Mouse (Mus musculus) limb, embryonic 11.5 days (tissue): Measurements from ENCODE around the gene Ggt6. TPM values are rescaled to one million over a fixed set of nuclear protein-coding genes. Genes with fewer than 3 reads are reported as not detected.

Experiments used
- ATAC-seq: fragments of 200-750 bp; cut with Nextera tagmentation; 2 replicates; pipeline ENCODE4 v1.8.0; 2017; ENCODE audit warnings: low read depth; ENCODE audit not compliant: insufficient number of reproducible peaks, low FRiP score, low TSS enrichment
- DNase-seq: peaks from one replicate; pipeline ENCODE4 v3.0.0-alpha.2; 2015; ENCODE audit warnings: low spot score
- H3K27ac ChIP-seq: fragments of 300-500 bp; sonication (generic); replicated peaks from 2 replicates; pipeline ENCODE4 v1.5.1; 2014; ENCODE audit warnings: low read depth, mild to moderate bottlenecking, low read length
- H3K27me3 ChIP-seq: fragments of 300-500 bp; sonication (generic); 2 replicates; pipeline ENCODE4 v1.6.1; 2014; ENCODE audit warnings: mild to moderate bottlenecking, low read length, mixed read lengths; ENCODE audit not compliant: control insufficient read depth, insufficient read depth
- H3K36me3 ChIP-seq: fragments of 300-500 bp; sonication (generic); 2 replicates; pipeline ENCODE4 v1.6.1; 2014; ENCODE audit warnings: mild to moderate bottlenecking, low read length, moderate library complexity, mixed read lengths; ENCODE audit not compliant: control insufficient read depth, insufficient read depth
- H3K4me1 ChIP-seq: fragments of 300-500 bp; sonication (generic); 2 replicates; pipeline ENCODE4 v1.6.1; 2014; ENCODE audit warnings: low read length, mixed read lengths; ENCODE audit not compliant: control insufficient read depth, insufficient read depth
- H3K4me2 ChIP-seq: fragments of 300-500 bp; sonication (generic); 2 replicates; pipeline ENCODE4 v1.6.1; 2014; ENCODE audit warnings: low read depth, mild to moderate bottlenecking, moderate library complexity; ENCODE audit not compliant: severe bottlenecking
- H3K4me3 ChIP-seq: fragments of 300-500 bp; sonication (generic); 2 replicates; pipeline ENCODE4 v1.5.1; 2014; ENCODE audit warnings: low read depth, low read length
- H3K9ac ChIP-seq: fragments of 300-500 bp; sonication (generic); 2 replicates; pipeline ENCODE4 v1.6.1; 2014; ENCODE audit warnings: mild to moderate bottlenecking, low read length
- H3K9me3 ChIP-seq: fragments of 300-500 bp; sonication (generic); 2 replicates; pipeline ENCODE4 v1.6.1; 2016; ENCODE audit warnings: low read length; ENCODE audit not compliant: control insufficient read depth
- WGBS: fragments of 180-500 bp; shearing (Covaris S2); extraction: QIAGEN DNeasy Blood & Tissue Kit; methylation state at CpG from one replicate; pipeline ENCODE4 v1.1.7; 2014; 5-methylcytosine and 5-hydroxymethylcytosine counted together
- polyA plus RNA-seq: library from polyadenylated mRNA; unstranded; fragments of >200 nt; fragmentation: Nextera tagmentation; extraction: Ambion mirVana; gene quantifications from 2 replicates; pipeline ENCODE4 v1.2.1, GENCODE M21; 2014

Gene Ggt6
- not detected in 2 replicates for polyA plus RNA-seq

- H3K9me3 ChIP-seq = no peaks in the 10 kb centered on the region
- DNase-seq (no peak), ATAC-seq (no peak; the same call in 1 of the 2 replicates)
- no peak within 1 kb of the TSS for H3K4me3 ChIP-seq
- no peak within 1 kb of the TSS for H3K4me2 ChIP-seq
- H3K27me3 ChIP-seq = no peaks in the 10 kb centered on the region
- 63% methylated on average over 11 of the region's 11 CpGs for WGBS
- H3K27ac ChIP-seq = no peak within 1 kb of the TSS
- no peaks in the 10 kb centered on the region for H3K36me3 ChIP-seq
- no peaks in the 10 kb centered on the region for H3K4me1 ChIP-seq
- no peak within 1 kb of the TSS for H3K9ac ChIP-seq
Observed at GRCm38 (mm10) chr11:72434963-72435693, at the start of gene Ggt6. Gene Ggt6, plus strand, starts transcription at chr11:72435526.

GRCm38 (mm10) chr11:72388113-72388529 lies 47.2 kb upstream of the Ggt6 start:
- ATAC-seq (peak; percentile 57; the same call in 1 of the 2 replicates), DNase-seq (no peak)
- Histone ChIP-seq H3K27me3 (no peaks in the 10 kb centered on the region), H3K4me3 (no peak overlapping the region), H3K4me2 (no peak overlapping the region), H3K9me3 (no peaks in the 10 kb centered on the region), H3K4me1 (0 out of 2 replicates have a peak, but pooled peaks cover 4% of the 10 kb centered on the region), H3K36me3 (no peaks in the 10 kb centered on the region), H3K27ac (no peak overlapping the region), H3K9ac (no peak overlapping the region)
- 70% methylated on average over 6 of the region's 6 CpGs for WGBS

GRCm38 (mm10) chr11:72389407-72390142 lies 45.8 kb upstream of the Ggt6 start:
- WGBS = 86% methylated on average over 7 of the region's 7 CpGs
- H3K27ac ChIP-seq = no peak overlapping the region
- H3K9ac ChIP-seq = no peak overlapping the region
- no peaks in the 10 kb centered on the region for H3K27me3 ChIP-seq
- DNase-seq (no peak), ATAC-seq (no peak)
- H3K9me3 ChIP-seq = no peaks in the 10 kb centered on the region
- no peaks in the 10 kb centered on the region for H3K36me3 ChIP-seq
- H3K4me2 ChIP-seq = no peak overlapping the region
- H3K4me1 ChIP-seq = 0 out of 2 replicates have a peak, but pooled peaks cover 4% of the 10 kb centered on the region
- H3K4me3 ChIP-seq = no peak overlapping the region

GRCm38 (mm10) chr11:72391181-72391580 lies 44.1 kb upstream of the Ggt6 start:
- DNase-seq (no peak), ATAC-seq (no peak)
- Histone ChIP-seq H3K4me3 (no peak overlapping the region), H3K27me3 (no peaks in the 10 kb centered on the region), H3K4me1 (peaks cover 7% of the 10 kb centered on the region; the same call in 1 of the 2 replicates), H3K4me2 (no peak overlapping the region), H3K9me3 (no peaks in the 10 kb centered on the region), H3K36me3 (no peaks in the 10 kb centered on the region), H3K27ac (no peak overlapping the region), H3K9ac (no peak overlapping the region)
- 94% methylated on average over 13 of the region's 13 CpGs for WGBS

GRCm38 (mm10) chr11:72393243-72393642 lies 42.1 kb upstream of the Ggt6 start:
- no peaks in the 10 kb centered on the region for H3K27me3 ChIP-seq
- 80% methylated on average over 3 of the region's 3 CpGs for WGBS
- ATAC-seq = no peak
- no peak for DNase-seq
- no peaks in the 10 kb centered on the region for H3K36me3 ChIP-seq
- no peak overlapping the region for H3K4me2 ChIP-seq
- no peaks in the 10 kb centered on the region for H3K9me3 ChIP-seq
- no peak overlapping the region for H3K9ac ChIP-seq
- peaks cover 5% of the 10 kb centered on the region; the same call in 1 of the 2 replicates for H3K4me1 ChIP-seq
- no peak overlapping the region for H3K4me3 ChIP-seq
- no peak overlapping the region for H3K27ac ChIP-seq

- H3K9me3 ChIP-seq = no peaks in the 10 kb centered on the region
- no peak overlapping the region for H3K4me2 ChIP-seq
- ATAC-seq (no peak), DNase-seq (no peak)
- H3K27ac ChIP-seq = no peak overlapping the region
- no peaks in the 10 kb centered on the region for H3K27me3 ChIP-seq
- 61% methylated on average over 5 of the region's 5 CpGs for WGBS
- peaks cover 3% of the 10 kb centered on the region; the same call in 1 of the 2 replicates for H3K4me1 ChIP-seq
- H3K36me3 ChIP-seq = no peaks in the 10 kb centered on the region
- H3K4me3 ChIP-seq = no peak overlapping the region
- no peak overlapping the region for H3K9ac ChIP-seq
Observed at GRCm38 (mm10) chr11:72393669-72394068, 41.7 kb upstream of the Ggt6 start.

- H3K9ac ChIP-seq = no peak overlapping the region
- H3K4me1 ChIP-seq = peaks cover 3% of the 10 kb centered on the region; the same call in 1 of the 2 replicates
- ATAC-seq = no peak
- no peak for DNase-seq
- no peaks in the 10 kb centered on the region for H3K27me3 ChIP-seq
- H3K9me3 ChIP-seq = no peaks in the 10 kb centered on the region
- WGBS = 86% methylated on average over 2 of the region's 2 CpGs
- no peak overlapping the region for H3K4me3 ChIP-seq
- H3K4me2 ChIP-seq = no peak overlapping the region
- no peak overlapping the region for H3K27ac ChIP-seq
- H3K36me3 ChIP-seq = no peaks in the 10 kb centered on the region
Observed at GRCm38 (mm10) chr11:72394694-72395093, 40.6 kb upstream of the Ggt6 start.

GRCm38 (mm10) chr11:72395652-72396051 lies 39.7 kb upstream of the Ggt6 start:
- no peak for DNase-seq
- no peak overlapping the region for H3K9ac ChIP-seq
- no peak overlapping the region for H3K4me3 ChIP-seq
- H3K27me3 ChIP-seq = no peaks in the 10 kb centered on the region
- H3K4me1 ChIP-seq = peaks cover 3% of the 10 kb centered on the region; the same call in 1 of the 2 replicates
- no peak overlapping the region for H3K4me2 ChIP-seq
- no peak for ATAC-seq
- H3K36me3 ChIP-seq = no peaks in the 10 kb centered on the region
- no peak overlapping the region for H3K27ac ChIP-seq
- WGBS = 47% methylated on average over 6 of the region's 6 CpGs
- H3K9me3 ChIP-seq = no peaks in the 10 kb centered on the region
